1 mouse cellular context compared by ENCODE assay signal in the genomic region with DNA sequence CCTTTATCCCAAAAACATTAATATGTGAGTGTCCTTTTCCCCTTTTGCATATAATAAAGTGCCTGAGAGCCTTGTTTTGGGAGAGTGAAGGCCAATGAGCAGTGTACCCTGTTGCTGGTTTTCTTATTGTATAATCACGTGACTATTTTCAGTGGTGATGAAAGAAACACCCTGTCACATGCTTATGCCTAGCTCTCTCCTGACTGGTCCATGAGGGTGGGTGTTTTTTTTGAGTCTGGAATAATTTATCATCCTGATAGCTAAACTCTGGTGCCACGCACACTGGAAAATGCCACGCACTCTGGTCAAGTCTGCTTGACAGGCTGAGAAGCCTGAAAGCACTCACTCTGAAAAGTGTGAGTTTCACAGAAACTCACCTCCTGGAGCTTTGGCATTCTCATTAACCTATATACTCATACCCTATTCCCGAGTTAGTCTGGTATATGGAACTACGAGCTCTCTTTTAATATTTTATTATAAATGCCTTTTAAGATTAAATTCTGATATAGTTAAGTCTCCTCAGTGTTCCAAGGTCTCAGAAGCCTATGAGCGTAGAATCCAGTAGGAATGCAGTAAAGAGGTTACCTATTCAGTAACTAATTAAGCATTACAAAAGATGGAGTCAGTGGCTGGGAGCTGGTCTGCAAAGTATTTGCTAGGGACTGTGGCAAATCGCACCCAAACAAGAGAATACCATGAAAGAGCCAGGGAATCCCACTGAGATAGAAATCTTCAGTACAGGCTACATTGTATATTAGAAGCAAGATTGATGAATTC.
A peak's percentile ranks its signal among the peaks of the same experiment; 100 is the strongest.
TF ChIP-seq lines count a peak whose summit lies in the region.

No protein-coding gene starts in this region.

TF ChIP-seq in CH12.LX, 34 proteins besides CTCF, POLR2A, EP300 and RAD21:
- 0 out of 2 replicates have a peak, but pooled peaks have one; percentile 24 for TF ChIP-seq BHLHE40 (IDR thresholded peaks at IDR 0.05; ENCODE audit: low read depth, low read length)
- no peak for TF ChIP-seq MYC (IDR thresholded peaks at IDR 0.05; ENCODE audit: low read depth, low read length)
- TF ChIP-seq HCFC1 (IDR thresholded peaks at IDR 0.05; ENCODE audit: low read depth, low read length), result no peak
